Mouse (Mus musculus): Measurements from ENCODE around the gene Leprot. TPM values are rescaled to one million over a fixed set of nuclear protein-coding genes. Genes with fewer than 3 reads are reported as not detected.
A peak's percentile ranks its signal among the peaks of the same experiment; 100 is the strongest.

The Leprot gene
- total RNA-seq, 2 experiments from 2014 or later: 103 to 138 TPM

GRCm38 (mm10) chr4:101656056-101656455 is 8.5 kb downstream of the Leprot start:
- ATAC-seq (replicated peaks; ENCODE audit: low FRiP score, low TSS enrichment, poor library complexity, severe bottlenecking): no peak

- peak; percentile 29 for ATAC-seq (replicated peaks; ENCODE audit: low FRiP score, low TSS enrichment, poor library complexity, severe bottlenecking)
Observed at GRCm38 (mm10) chr4:101656956-101657570, 9.5 kb downstream of the Leprot start.

- peak; percentile 72 for ATAC-seq (replicated peaks; ENCODE audit: low FRiP score, low TSS enrichment, poor library complexity, severe bottlenecking)
Observed at GRCm38 (mm10) chr4:101664160-101664750, 16.7 kb downstream of the Leprot start.

- ATAC-seq (replicated peaks; ENCODE audit: low FRiP score, low TSS enrichment, poor library complexity, severe bottlenecking): no peak
Observed at GRCm38 (mm10) chr4:101664766-101665165, 17.2 kb downstream of the Leprot start.

GRCm38 (mm10) chr4:101669161-101669560 is 21.6 kb downstream of the Leprot start:
- no peak for ATAC-seq (replicated peaks; ENCODE audit: low FRiP score, low TSS enrichment, poor library complexity, severe bottlenecking)

GRCm38 (mm10) chr4:101669811-101670210 is 22.3 kb downstream of the Leprot start:
- no peak for ATAC-seq (replicated peaks; ENCODE audit: low FRiP score, low TSS enrichment, poor library complexity, severe bottlenecking)

- ATAC-seq (replicated peaks; ENCODE audit: low FRiP score, low TSS enrichment, poor library complexity, severe bottlenecking): no peak
Observed at GRCm38 (mm10) chr4:101674790-101675189, 27.3 kb downstream of the Leprot start.

GRCm38 (mm10) chr4:101675726-101676125 is 28.2 kb downstream of the Leprot start:
- no peak for ATAC-seq (replicated peaks; ENCODE audit: low FRiP score, low TSS enrichment, poor library complexity, severe bottlenecking)

GRCm38 (mm10) chr4:101682620-101683019 is 35.1 kb downstream of the Leprot start:
- ATAC-seq (replicated peaks; ENCODE audit: low FRiP score, low TSS enrichment, poor library complexity, severe bottlenecking): no peak

- no peak for ATAC-seq (replicated peaks; ENCODE audit: low FRiP score, low TSS enrichment, poor library complexity, severe bottlenecking)
Observed at GRCm38 (mm10) chr4:101683086-101683485, 35.6 kb downstream of the Leprot start.

- no peak for ATAC-seq (replicated peaks; ENCODE audit: low FRiP score, low TSS enrichment, poor library complexity, severe bottlenecking)
Observed at GRCm38 (mm10) chr4:101684821-101685220, 37.3 kb downstream of the Leprot start.

- no peak for ATAC-seq (replicated peaks; ENCODE audit: low FRiP score, low TSS enrichment, poor library complexity, severe bottlenecking)
Observed at GRCm38 (mm10) chr4:101686227-101686810, 38.8 kb downstream of the Leprot start.

GRCm38 (mm10) chr4:101689241-101689640 is 41.7 kb downstream of the Leprot start:
- ATAC-seq (replicated peaks; ENCODE audit: low FRiP score, low TSS enrichment, poor library complexity, severe bottlenecking): no peak

GRCm38 (mm10) chr4:101689645-101690044 is 42.1 kb downstream of the Leprot start:
- no peak for ATAC-seq (replicated peaks; ENCODE audit: low FRiP score, low TSS enrichment, poor library complexity, severe bottlenecking)

- no peak for ATAC-seq (replicated peaks; ENCODE audit: low FRiP score, low TSS enrichment, poor library complexity, severe bottlenecking)
Observed at GRCm38 (mm10) chr4:101692892-101693291, 45.4 kb downstream of the Leprot start.

GRCm38 (mm10) chr4:101694529-101694928 is 47.0 kb downstream of the Leprot start:
- no peak for ATAC-seq (replicated peaks; ENCODE audit: low FRiP score, low TSS enrichment, poor library complexity, severe bottlenecking)

- no peak for ATAC-seq (replicated peaks; ENCODE audit: low FRiP score, low TSS enrichment, poor library complexity, severe bottlenecking)
Observed at GRCm38 (mm10) chr4:101697236-101697635, 49.7 kb downstream of the Leprot start.

- ATAC-seq (replicated peaks; ENCODE audit: low FRiP score, low TSS enrichment, poor library complexity, severe bottlenecking): no peak
Observed at GRCm38 (mm10) chr4:101699423-101699822, 51.9 kb downstream of the Leprot start.

GRCm38 (mm10) chr4:101700892-101701640 is 53.5 kb downstream of the Leprot start:
- no peak for ATAC-seq (replicated peaks; ENCODE audit: low FRiP score, low TSS enrichment, poor library complexity, severe bottlenecking)

- ATAC-seq (replicated peaks; ENCODE audit: low FRiP score, low TSS enrichment, poor library complexity, severe bottlenecking): no peak
Observed at GRCm38 (mm10) chr4:101705325-101705724, 57.8 kb downstream of the Leprot start.

All from megakaryocyte-erythroid progenitor cell, adult 5-6 weeks (primary cell).